Mouse (Mus musculus) liver, adult 2 months (tissue): Measurements from ENCODE around the gene A230072I06Rik.

Source experiments
- CTCF ChIP-seq: fragments of 200-500 bp; IDR thresholded peaks from 2 replicates; pipeline ENCODE4 v1.5.1; 2011; ENCODE audit warnings: low read depth, low read length, control low read depth
- POLR2A ChIP-seq: fragments of 200-500 bp; IDR thresholded peaks from 2 replicates; pipeline ENCODE4 v1.6.1; 2011; ENCODE audit warnings: low read length, control low read depth; ENCODE audit not compliant: insufficient read depth; ENCODE audit errors: extremely low read depth

- no peak for TF ChIP-seq CTCF
- no peak for TF ChIP-seq POLR2A
These were observed 41.3 kb downstream of the A230072I06Rik start for GRCm38 (mm10) chr8:12319755-12320455.
